Mouse (Mus musculus) kidney, embryonic 15.5 days (tissue): ENCODE data around the gene Nr1i3. TPM values are rescaled to one million over a fixed set of nuclear protein-coding genes. Genes with fewer than 3 reads are reported as not detected.
"Not testable (repeated sequence)": the region's sequence is repeated elsewhere in the genome, so short reads cannot be mapped to it uniquely, and the experiment has no call there.

Experiments used
- ATAC-seq: fragments of 200-750 bp; cut with Nextera tagmentation; replicated peaks from 2 replicates; pipeline ENCODE4 v1.8.0; 2017; ENCODE audit warnings: moderate TSS enrichment; ENCODE audit not compliant: low FRiP score
- H3K27ac ChIP-seq: fragments of 300-500 bp; sonication (generic); 2 replicates; pipeline ENCODE4 v1.5.1; 2015; ENCODE audit warnings: mild to moderate bottlenecking, inconsistent platforms
- H3K27me3 ChIP-seq: fragments of 300-500 bp; sonication (generic); 2 replicates; pipeline ENCODE4 v1.6.1; 2015; ENCODE audit warnings: inconsistent platforms
- H3K36me3 ChIP-seq: fragments of 300-500 bp; sonication (generic); 2 replicates; pipeline ENCODE4 v1.6.1; 2015; ENCODE audit warnings: inconsistent platforms
- H3K4me1 ChIP-seq: fragments of 300-500 bp; sonication (generic); 2 replicates; pipeline ENCODE4 v1.6.1; 2015; ENCODE audit warnings: inconsistent platforms
- H3K4me2 ChIP-seq: fragments of 300-500 bp; sonication (generic); 2 replicates; pipeline ENCODE4 v1.6.1; 2015; ENCODE audit warnings: moderate library complexity, mild to moderate bottlenecking, inconsistent platforms
- H3K4me3 ChIP-seq: fragments of 300-500 bp; sonication (generic); replicated peaks from 2 replicates; pipeline ENCODE4 v1.5.1; 2015; ENCODE audit warnings: mild to moderate bottlenecking, inconsistent platforms
- H3K9ac ChIP-seq: fragments of 300-500 bp; sonication (generic); 2 replicates; pipeline ENCODE4 v1.6.1; 2015; ENCODE audit warnings: mild to moderate bottlenecking, inconsistent platforms
- H3K9me3 ChIP-seq: fragments of 300-500 bp; sonication (generic); replicated peaks from 2 replicates; pipeline ENCODE4 v1.6.1; 2016; ENCODE audit warnings: inconsistent platforms
- WGBS: fragments of 180-500 bp; shearing (Covaris S2); methylation state at CpG from one replicate; pipeline ENCODE4 v1.1.7; 2015; ENCODE audit warnings: mixed read lengths; 5-methylcytosine and 5-hydroxymethylcytosine counted together
- polyA plus RNA-seq: library from polyadenylated mRNA; unstranded; fragments of >200 nt; fragmentation: Nextera tagmentation; extraction: Ambion mirVana; gene quantifications from 2 replicates; pipeline ENCODE4 v1.2.1, GENCODE M21; 2015

Gene Nr1i3
- polyA plus RNA-seq, 1 experiment from 2014 or later: 0.26 TPM

DNA sequence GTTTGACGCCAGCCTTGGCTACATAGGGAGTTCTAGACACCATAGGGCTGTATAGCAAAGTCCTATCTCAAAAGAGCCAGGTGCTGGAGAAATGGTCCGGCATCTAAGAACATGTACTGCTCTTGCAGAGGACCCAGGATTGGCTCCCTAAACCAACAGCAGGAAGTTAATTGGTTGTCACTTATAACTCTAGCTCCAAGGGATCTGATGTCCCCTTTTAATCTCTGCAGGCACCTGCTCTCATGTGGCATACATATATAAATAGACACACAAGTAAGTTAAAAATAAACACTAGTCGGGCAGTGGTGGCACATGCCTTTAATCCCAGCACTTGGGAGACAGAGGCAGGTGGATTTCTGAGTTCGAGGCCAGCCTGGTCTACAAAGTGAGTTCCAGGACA is 22.0 kb downstream of the Nr1i3 start:
- Histone ChIP-seq H3K4me3 (no peak overlapping the region), H3K27ac (no peak overlapping the region), H3K4me1 (peaks cover 11% of the 10 kb centered on the region; the same call in 1 of the 2 replicates), H3K4me2 (no peak overlapping the region), H3K27me3 (no peaks in the 10 kb centered on the region), H3K36me3 (peaks cover 76% of the 10 kb centered on the region), H3K9me3 (no peaks in the 10 kb centered on the region), H3K9ac (no peak overlapping the region)
- 91% methylated on average over 4 of the region's 4 CpGs for WGBS
- no peak for ATAC-seq

DNA sequence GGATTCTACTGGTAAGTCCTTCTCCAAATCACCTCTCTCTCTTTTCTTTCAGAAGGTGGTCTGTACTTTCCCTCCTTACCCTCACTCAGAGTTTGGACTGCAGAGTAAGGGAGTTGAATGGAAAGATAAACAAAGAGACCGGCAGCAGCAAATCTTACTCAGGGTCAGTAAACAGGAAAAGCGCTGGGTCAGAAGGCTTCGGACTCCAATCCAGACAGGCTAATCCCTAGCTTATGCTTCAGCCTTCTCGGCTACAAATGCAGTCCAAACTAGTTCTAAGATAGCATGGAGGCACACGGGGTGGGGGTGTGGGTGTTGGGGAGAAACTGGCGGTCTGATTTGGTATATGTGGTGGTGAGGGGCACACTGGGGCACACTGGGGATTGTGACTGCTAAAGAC is 23.7 kb downstream of the Nr1i3 start:
- H3K4me3 ChIP-seq: no peak overlapping the region
- H3K4me2 ChIP-seq: no peak overlapping the region
- peaks cover 15% of the 10 kb centered on the region; the same call in 1 of the 2 replicates for H3K4me1 ChIP-seq
- H3K9me3 ChIP-seq: no peaks in the 10 kb centered on the region
- H3K27ac ChIP-seq: no peak overlapping the region
- no peak for ATAC-seq
- H3K9ac ChIP-seq: no peak overlapping the region
- 85% methylated on average over 6 of the region's 6 CpGs for WGBS
- H3K27me3 ChIP-seq: no peaks in the 10 kb centered on the region
- peaks cover 92% of the 10 kb centered on the region for H3K36me3 ChIP-seq

DNA sequence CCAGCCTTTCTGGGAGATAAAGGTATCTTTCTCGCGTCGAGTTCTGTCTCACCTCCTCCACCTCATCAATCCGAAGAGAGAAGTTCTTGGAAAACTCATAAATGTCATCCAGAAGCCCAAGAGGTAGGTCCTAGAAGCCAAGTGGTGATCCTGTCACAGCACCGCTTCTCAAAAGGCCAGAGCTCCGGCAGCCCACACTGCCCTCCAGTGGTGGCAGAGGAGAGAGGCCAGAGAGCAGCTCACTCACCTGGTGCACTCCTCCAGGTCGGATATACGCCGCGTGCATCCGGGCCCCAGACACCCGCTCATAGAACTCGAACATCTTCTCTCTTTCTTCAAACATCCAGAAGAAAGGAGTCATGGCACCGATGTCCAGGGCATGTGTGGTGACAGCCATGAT is 24.7 kb downstream of the Nr1i3 start:
- H3K9ac ChIP-seq: no peak overlapping the region
- peaks cover 100% of the 10 kb centered on the region for H3K36me3 ChIP-seq
- 0 out of 2 replicates have a peak, but pooled peaks have one; percentile 24 for ATAC-seq
- no peaks in the 10 kb centered on the region for H3K27me3 ChIP-seq
- whole genome bisulfite sequencing: 71% methylated on average over 14 of the region's 14 CpGs
- peaks cover 15% of the 10 kb centered on the region; the same call in 1 of the 2 replicates for H3K4me1 ChIP-seq
- no peak overlapping the region for H3K4me2 ChIP-seq
- H3K9me3 ChIP-seq: no peaks in the 10 kb centered on the region
- H3K4me3 ChIP-seq: no peak overlapping the region
- no peak overlapping the region for H3K27ac ChIP-seq

DNA sequence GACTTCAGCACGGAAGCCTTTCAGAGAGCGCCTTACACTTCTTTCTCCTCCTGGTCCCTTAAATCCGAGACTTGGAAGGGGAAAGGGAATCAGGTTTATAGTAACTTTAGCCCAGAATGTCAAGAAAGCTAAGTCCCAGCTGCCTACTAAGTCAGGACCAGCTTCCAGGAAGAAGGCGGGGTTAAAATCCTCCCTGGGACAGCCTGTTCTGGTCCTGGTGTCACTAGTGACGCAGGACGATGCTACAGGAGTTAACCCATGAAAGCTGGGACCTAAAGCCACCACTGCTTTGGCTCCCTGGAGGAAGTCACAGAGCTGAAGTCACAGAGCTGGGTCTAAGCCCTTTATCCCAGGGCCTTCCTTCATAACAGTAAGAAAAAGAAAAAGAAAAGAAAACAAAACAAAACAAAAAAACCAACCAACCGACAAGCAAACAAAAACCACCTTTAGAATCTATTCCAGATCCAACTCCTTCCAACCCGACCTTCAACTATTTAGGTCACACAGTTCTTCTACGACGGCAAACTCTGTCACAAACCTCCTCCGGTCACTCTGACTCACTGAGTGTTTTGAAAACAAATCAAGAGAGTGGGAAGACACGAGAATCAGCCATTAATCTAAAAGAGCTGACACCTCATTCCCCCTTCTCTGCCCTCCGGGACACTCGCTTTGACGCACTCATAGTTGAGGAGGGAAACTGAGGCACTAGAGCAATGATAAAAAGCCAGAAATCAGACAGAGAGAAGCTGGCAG is 26.4 kb downstream of the Nr1i3 start:
- Histone ChIP-seq H3K36me3 (peaks cover 98% of the 10 kb centered on the region), H3K9me3 (no peaks in the 10 kb centered on the region), H3K4me3 (no peak overlapping the region), H3K4me1 (peaks cover 15% of the 10 kb centered on the region; the same call in 1 of the 2 replicates), H3K4me2 (no peak overlapping the region), H3K27ac (0 out of 2 replicates have a peak overlapping the region, but pooled peaks have one; percentile 24), H3K9ac (no peak overlapping the region), H3K27me3 (no peaks in the 10 kb centered on the region)
- ATAC-seq: 0 out of 2 replicates have a peak, but pooled peaks have one; percentile 34
- WGBS: 59% methylated on average over 15 of the region's 15 CpGs

DNA sequence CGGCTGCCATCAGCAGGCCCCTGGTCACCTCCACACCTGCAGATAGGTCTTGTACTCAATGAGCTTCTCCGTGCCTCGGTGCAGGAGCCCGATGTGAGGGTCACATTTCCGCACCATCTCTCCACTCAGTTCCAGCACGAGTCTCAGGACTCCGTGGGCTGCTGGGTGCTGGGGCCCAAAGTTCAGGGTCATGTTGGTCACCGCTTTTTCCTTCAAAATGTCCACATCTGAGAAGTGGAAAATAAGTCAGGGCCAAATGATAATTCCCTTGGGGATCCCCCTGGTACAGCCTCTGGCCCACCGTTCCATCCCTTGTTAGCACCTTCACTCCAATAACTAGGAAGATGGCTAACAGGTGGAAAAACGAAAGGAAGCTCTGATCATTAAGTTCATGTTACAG is 27.1 kb downstream of the Nr1i3 start:
- H3K36me3 ChIP-seq: peaks cover 96% of the 10 kb centered on the region
- H3K4me3 ChIP-seq: no peak overlapping the region
- ATAC-seq: no peak
- no peak overlapping the region for H3K27ac ChIP-seq
- 82% methylated on average over 10 of the region's 10 CpGs for WGBS
- H3K27me3 ChIP-seq: no peaks in the 10 kb centered on the region
- 0 out of 2 replicates have a peak overlapping the region, but pooled peaks have one; percentile 2 for H3K9ac ChIP-seq
- no peaks in the 10 kb centered on the region for H3K9me3 ChIP-seq
- peaks cover 21% of the 10 kb centered on the region for H3K4me1 ChIP-seq
- no peak overlapping the region for H3K4me2 ChIP-seq

DNA sequence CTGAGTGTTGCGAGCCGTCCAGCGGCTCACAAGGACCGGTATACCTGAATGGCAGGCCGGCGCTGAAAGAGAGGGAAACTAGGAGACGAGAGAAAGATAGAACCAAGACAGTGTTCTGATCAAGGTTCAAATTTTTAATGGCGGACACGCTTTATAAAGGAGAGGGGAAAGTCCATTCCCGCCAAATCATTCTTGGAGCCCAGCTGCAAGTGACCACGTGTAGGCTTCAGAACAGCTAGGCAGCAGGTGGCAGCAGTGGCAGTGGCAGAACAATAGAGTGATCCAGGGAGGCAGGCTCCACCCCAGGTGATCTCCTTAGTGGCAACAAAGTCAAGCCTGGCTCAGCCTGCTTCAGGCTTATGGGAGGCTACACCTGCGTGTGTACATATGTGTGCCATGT is 28.2 kb downstream of the Nr1i3 start:
- Histone ChIP-seq H3K36me3 (peaks cover 86% of the 10 kb centered on the region), H3K4me1 (peaks cover 27% of the 10 kb centered on the region)
- H3K4me3 ChIP-seq, H3K9me3 ChIP-seq, ATAC-seq, H3K4me2 ChIP-seq, H3K27me3 ChIP-seq, H3K9ac ChIP-seq, H3K27ac ChIP-seq: not testable (repeated sequence)
- WGBS: 84% methylated on average over 12 of the region's 12 CpGs

DNA sequence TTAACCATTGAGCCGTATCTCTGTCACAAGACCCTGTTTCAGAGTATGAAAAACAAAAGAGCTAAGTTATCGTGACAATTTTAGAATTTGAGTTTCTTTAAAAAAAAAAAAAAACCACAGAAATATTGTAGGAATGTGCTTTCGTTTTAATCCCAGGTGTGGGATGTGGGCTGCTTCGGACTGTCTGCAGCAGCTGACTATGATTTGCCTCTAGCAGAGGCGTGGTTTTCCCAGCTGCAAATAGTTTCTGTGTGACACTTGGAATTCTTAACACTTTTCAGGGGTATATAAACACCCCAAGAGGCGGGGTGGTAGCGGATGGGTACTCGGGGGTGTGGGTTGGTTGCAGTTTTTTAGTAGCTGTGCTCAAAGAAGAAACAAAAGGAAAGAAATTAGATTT is 31.6 kb downstream of the Nr1i3 start:
- ATAC-seq: no peak
- H3K4me1 ChIP-seq: peaks cover 53% of the 10 kb centered on the region
- H3K9ac ChIP-seq: no peak overlapping the region
- H3K27me3 ChIP-seq: no peaks in the 10 kb centered on the region
- WGBS: 91% methylated on average over 8 of the region's 8 CpGs
- H3K9me3 ChIP-seq: no peaks in the 10 kb centered on the region
- H3K4me2 ChIP-seq: peak overlapping the region; percentile 80; the same call in 1 of the 2 replicates
- H3K36me3 ChIP-seq: peaks cover 52% of the 10 kb centered on the region
- H3K27ac ChIP-seq: no peak overlapping the region
- H3K4me3 ChIP-seq: 0 out of 2 replicates have a peak overlapping the region, but pooled peaks have one; percentile 69

DNA sequence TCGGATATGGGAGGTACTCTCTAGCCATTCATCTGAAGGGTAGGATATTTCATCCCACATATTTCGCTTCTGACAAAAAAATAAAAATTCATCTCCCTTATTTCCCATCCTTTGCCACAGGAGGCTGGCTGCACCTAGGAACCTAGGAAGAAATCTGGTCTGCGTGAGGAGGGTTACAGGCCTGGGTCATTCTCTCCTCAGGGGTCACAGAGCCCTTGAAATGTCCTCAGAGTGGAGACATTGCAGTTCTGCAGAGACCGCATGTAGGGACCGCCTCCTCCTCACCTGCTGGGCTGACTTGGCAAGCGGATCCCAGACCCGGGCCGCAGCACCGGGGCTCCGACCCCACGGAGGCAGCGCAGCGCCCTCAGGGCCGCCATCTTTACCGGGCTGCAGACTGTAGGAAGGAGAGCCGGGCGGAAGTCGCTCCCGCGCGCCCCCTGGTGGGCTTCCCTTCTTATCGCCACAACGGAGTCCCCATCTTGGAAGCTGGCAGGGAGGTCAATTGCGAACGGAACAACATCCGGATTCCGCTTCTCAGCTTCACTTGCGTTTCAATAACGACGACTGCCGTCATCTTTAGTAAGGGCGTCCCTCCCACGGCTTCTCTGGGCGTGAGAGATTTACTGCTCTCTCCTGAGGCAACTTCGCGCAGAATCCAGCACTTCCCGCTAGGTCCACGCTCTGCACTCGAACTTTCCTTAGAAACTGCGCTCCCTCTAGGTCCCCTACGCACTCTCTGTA is 33.1 kb downstream of the Nr1i3 start:
- peak; percentile 90 for ATAC-seq
- Histone ChIP-seq H3K4me2 (peak overlapping the region; percentile 80), H3K4me3 (peak overlapping the region; percentile 69), H3K9me3 (no peaks in the 10 kb centered on the region), H3K4me1 (peaks cover 59% of the 10 kb centered on the region), H3K9ac (peak overlapping the region; percentile 77), H3K36me3 (peaks cover 36% of the 10 kb centered on the region), H3K27me3 (no peaks in the 10 kb centered on the region), H3K27ac (peak overlapping the region; percentile 91)
- under 1% methylated on average over 41 of the region's 41 CpGs for WGBS

DNA sequence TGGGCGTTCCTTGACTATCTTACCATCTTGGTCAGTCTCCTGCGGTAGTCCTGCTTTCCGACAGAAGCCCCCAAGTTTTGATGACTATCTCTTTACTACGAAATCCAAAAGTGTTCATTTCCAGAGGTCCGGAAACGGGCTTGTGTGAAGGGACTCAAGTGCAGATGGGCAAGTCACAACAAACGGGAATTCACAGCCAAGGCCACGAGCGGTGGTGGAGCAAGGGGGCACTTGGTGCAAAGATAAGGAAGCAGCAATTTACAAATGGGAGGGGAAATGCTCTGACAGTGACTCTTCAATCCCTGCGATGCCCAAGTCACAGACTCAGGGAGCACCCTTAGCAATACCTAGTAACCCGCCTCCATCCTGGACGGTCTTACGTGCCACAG is 33.7 kb downstream of the Nr1i3 start:
- Histone ChIP-seq H3K4me1 (peaks cover 64% of the 10 kb centered on the region), H3K27ac (peak overlapping the region; percentile 91), H3K9me3 (no peaks in the 10 kb centered on the region), H3K4me3 (peak overlapping the region; percentile 69), H3K9ac (peak overlapping the region; percentile 35), H3K27me3 (no peaks in the 10 kb centered on the region), H3K4me2 (peak overlapping the region; percentile 80), H3K36me3 (peaks cover 31% of the 10 kb centered on the region)
- 0 out of 2 replicates have a peak, but pooled peaks have one; percentile 2 for ATAC-seq
- 6% methylated on average over 13 of the region's 13 CpGs for WGBS

DNA sequence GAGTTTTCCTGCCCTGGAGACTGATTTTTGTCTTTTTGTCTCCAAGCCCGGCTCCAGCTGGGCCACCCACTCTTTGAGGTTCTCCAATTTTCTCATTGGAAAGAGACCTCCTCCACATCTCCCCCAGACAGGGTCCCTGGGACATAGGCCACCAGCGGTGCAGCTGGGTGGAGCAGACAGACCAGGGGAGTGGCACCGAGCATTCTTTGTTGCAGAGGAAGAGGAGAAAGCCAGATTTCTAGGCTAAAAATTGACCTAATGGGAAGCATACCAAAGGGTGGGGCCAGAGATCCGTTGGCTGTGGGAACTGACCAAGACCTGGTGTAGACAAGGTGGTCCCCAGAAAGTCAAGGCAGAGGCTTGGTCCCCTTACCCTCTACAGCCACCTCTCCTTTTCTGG is 34.1 kb downstream of the Nr1i3 start:
- Histone ChIP-seq H3K9ac (peak overlapping the region; percentile 35; the same call in 1 of the 2 replicates), H3K4me1 (peaks cover 69% of the 10 kb centered on the region), H3K27ac (peak overlapping the region; percentile 91), H3K27me3 (no peaks in the 10 kb centered on the region), H3K4me2 (peak overlapping the region; percentile 80), H3K9me3 (no peaks in the 10 kb centered on the region), H3K36me3 (peaks cover 26% of the 10 kb centered on the region), H3K4me3 (peak overlapping the region; percentile 69)
- 18% methylated on average over 4 of the region's 4 CpGs for WGBS
- no peak for ATAC-seq

DNA sequence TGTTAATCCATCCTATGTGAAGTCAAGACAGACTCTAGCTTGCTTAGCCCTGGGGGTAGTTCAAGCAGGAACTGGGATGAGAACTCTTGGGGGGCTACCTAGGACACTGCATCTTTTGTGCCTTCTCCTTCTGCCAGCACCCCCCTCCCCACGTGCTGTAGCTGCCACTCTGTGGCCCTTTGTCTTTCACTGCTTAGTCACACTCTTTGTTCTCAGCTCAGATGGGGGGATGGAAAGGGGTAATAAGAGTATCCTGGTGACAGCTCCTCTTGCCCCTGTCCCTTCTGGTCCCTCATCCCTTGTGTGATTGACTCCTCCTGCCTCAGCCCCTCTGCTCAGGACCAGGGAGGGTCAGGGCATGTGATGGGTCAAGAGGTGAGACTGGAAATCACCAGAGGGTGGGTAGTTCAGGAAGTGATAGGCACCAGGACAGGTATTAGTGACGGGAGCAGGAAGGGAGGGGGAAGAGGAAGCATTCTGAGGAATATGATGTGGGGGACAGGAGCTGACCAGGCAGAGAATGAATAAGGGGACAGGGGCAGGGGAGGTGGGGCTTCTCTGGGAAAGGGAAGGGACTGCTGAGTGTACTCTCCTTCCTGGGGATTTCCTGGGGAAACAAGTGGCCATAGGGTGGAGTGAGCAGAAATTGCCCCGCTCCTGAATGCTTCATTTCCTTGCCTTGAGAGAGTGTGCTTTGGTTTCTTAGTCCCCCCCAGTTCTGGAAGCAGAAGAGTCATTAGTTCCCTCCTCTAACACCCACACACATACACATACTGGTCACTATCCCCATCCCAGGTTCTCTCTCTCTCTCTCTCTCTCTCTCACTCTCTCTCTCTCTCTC is 34.8 kb downstream of the Nr1i3 start:
- no peaks in the 10 kb centered on the region for H3K27me3 ChIP-seq
- peak overlapping the region; percentile 91 for H3K27ac ChIP-seq
- H3K4me1 ChIP-seq: peaks cover 74% of the 10 kb centered on the region
- no peak for ATAC-seq
- peak overlapping the region; percentile 80 for H3K4me2 ChIP-seq
- no peak overlapping the region for H3K9ac ChIP-seq
- H3K36me3 ChIP-seq: peaks cover 23% of the 10 kb centered on the region
- no peaks in the 10 kb centered on the region for H3K9me3 ChIP-seq
- WGBS: 36% methylated on average over 3 of the region's 3 CpGs
- H3K4me3 ChIP-seq: no peak overlapping the region
